Mouse (Mus musculus) lung, postnatal 0 days (tissue): ENCODE measurements around the gene Scnn1a. TPM values are rescaled to one million over a fixed set of nuclear protein-coding genes. Genes with fewer than 3 reads are reported as not detected.
"Not testable (repeated sequence)": the region's sequence is repeated elsewhere in the genome, so short reads cannot be mapped to it uniquely, and the experiment has no call there.

Experiments
- ATAC-seq: fragments of 200-750 bp; cut with Nextera tagmentation; 2 replicates; pipeline ENCODE4 v1.8.0; 2017; ENCODE audit warnings: moderate library complexity
- DNase-seq: peaks from one replicate; pipeline ENCODE4 v3.0.0-alpha.2; 2016; ENCODE audit warnings: low spot score
- H3K27ac ChIP-seq: fragments of 300-500 bp; sonication (generic); 2 replicates; pipeline ENCODE4 v1.5.1; 2014; ENCODE audit warnings: antibody characterized with exemption, mild to moderate bottlenecking, low read length, mixed read lengths
- H3K27me3 ChIP-seq: fragments of 300-500 bp; sonication (generic); replicated peaks from 2 replicates; pipeline ENCODE4 v1.6.1; 2014; ENCODE audit warnings: low read length, mixed read lengths; ENCODE audit not compliant: insufficient read depth
- H3K36me3 ChIP-seq: fragments of 300-500 bp; sonication (generic); 2 replicates; pipeline ENCODE4 v1.6.1; 2014; ENCODE audit warnings: low read length, mixed read lengths; ENCODE audit not compliant: insufficient read depth
- H3K4me1 ChIP-seq: fragments of 300-500 bp; sonication (generic); 2 replicates; pipeline ENCODE4 v1.6.1; 2014; ENCODE audit warnings: antibody characterized with exemption, low read depth, low read length, mixed read lengths; ENCODE audit not compliant: insufficient read depth
- H3K4me2 ChIP-seq: fragments of 300-500 bp; sonication (generic); replicated peaks from 2 replicates; pipeline ENCODE4 v1.6.1; 2014; ENCODE audit warnings: low read depth, mild to moderate bottlenecking, low read length, moderate library complexity, mixed read lengths
- H3K4me3 ChIP-seq: fragments of 300-500 bp; sonication (generic); 2 replicates; pipeline ENCODE4 v1.5.1; 2014; ENCODE audit warnings: low read depth, low read length
- H3K9ac ChIP-seq: fragments of 300-500 bp; sonication (generic); replicated peaks from 2 replicates; pipeline ENCODE4 v1.6.1; 2014; ENCODE audit warnings: low read depth, mild to moderate bottlenecking
- H3K9me3 ChIP-seq: fragments of 300-500 bp; sonication (generic); 2 replicates; pipeline ENCODE4 v1.6.1; 2016; ENCODE audit warnings: low read length, mixed read lengths
- CTCF ChIP-seq: IDR thresholded peaks from 2 replicates; pipeline ENCODE4 v1.5.1; 2016; ENCODE audit warnings: antibody characterized with exemption, mild to moderate bottlenecking
- EP300 ChIP-seq: IDR thresholded peaks from 2 replicates; pipeline ENCODE4 v1.6.1; 2016; ENCODE audit warnings: antibody characterized with exemption, mild to moderate bottlenecking, control low read depth
- WGBS: fragments of 180-500 bp; shearing (Covaris S2); extraction: QIAGEN DNeasy Blood & Tissue Kit; methylation state at CpG from one replicate; pipeline ENCODE4 v1.1.7; 2014; 5-methylcytosine and 5-hydroxymethylcytosine counted together
- polyA plus RNA-seq: library from polyadenylated mRNA; unstranded; fragments of >200 nt; fragmentation: Nextera tagmentation; extraction: Ambion mirVana; gene quantifications from 2 replicates; pipeline ENCODE4 v1.2.1, GENCODE M21; 2015

Gene Scnn1a
- polyA plus RNA-seq, 1 experiment from 2014 or later, result 123 TPM

GRCm38 (mm10) chr6:125294049-125294448 lies 26.4 kb upstream of the Scnn1a start:
- ATAC-seq, result no peak
- no peaks in the 10 kb centered on the region for H3K27me3 ChIP-seq
- TF ChIP-seq EP300 (no peak), CTCF (no peak)
- 64% methylated on average over 4 of the region's 4 CpGs for WGBS
- H3K36me3 ChIP-seq, result no peaks in the 10 kb centered on the region
- H3K4me3 ChIP-seq, result no peak overlapping the region
- H3K27ac ChIP-seq, result no peak overlapping the region
- H3K4me2 ChIP-seq, result no peak overlapping the region
- no peaks in the 10 kb centered on the region for H3K9me3 ChIP-seq
- DNase-seq, result no peak
- no peak overlapping the region for H3K9ac ChIP-seq
- H3K4me1 ChIP-seq, result no peaks in the 10 kb centered on the region

- Histone ChIP-seq H3K9me3 (no peaks in the 10 kb centered on the region), H3K9ac (no peak overlapping the region), H3K4me2 (no peak overlapping the region), H3K36me3 (no peaks in the 10 kb centered on the region), H3K4me1 (no peaks in the 10 kb centered on the region), H3K4me3 (no peak overlapping the region), H3K27ac (no peak overlapping the region), H3K27me3 (no peaks in the 10 kb centered on the region)
- DNase-seq, result no peak
- ATAC-seq, result no peak
- WGBS, result 68% methylated on average over 5 of the region's 5 CpGs
- no peak for TF ChIP-seq EP300
- no peak for TF ChIP-seq CTCF
Observed at GRCm38 (mm10) chr6:125297149-125297820, 23.2 kb upstream of the Scnn1a start.

GRCm38 (mm10) chr6:125300982-125301381 lies 19.5 kb upstream of the Scnn1a start:
- Histone ChIP-seq H3K4me2 (no peak overlapping the region), H3K36me3 (no peaks in the 10 kb centered on the region), H3K4me3 (no peak overlapping the region), H3K9me3 (no peaks in the 10 kb centered on the region), H3K9ac (no peak overlapping the region), H3K27ac (no peak overlapping the region), H3K4me1 (no peaks in the 10 kb centered on the region; the same call in 1 of the 2 replicates), H3K27me3 (no peaks in the 10 kb centered on the region)
- no peak for TF ChIP-seq CTCF
- no peak for TF ChIP-seq EP300
- WGBS, result 75% methylated on average over 1 of the region's 1 CpGs
- ATAC-seq, result no peak
- no peak for DNase-seq

GRCm38 (mm10) chr6:125302231-125302982 lies 18.1 kb upstream of the Scnn1a start:
- Histone ChIP-seq H3K9me3 (no peaks in the 10 kb centered on the region), H3K36me3 (peaks cover 10% of the 10 kb centered on the region), H3K4me3 (no peak overlapping the region), H3K27me3 (no peaks in the 10 kb centered on the region), H3K4me2 (no peak overlapping the region), H3K4me1 (no peaks in the 10 kb centered on the region; the same call in 1 of the 2 replicates), H3K9ac (no peak overlapping the region), H3K27ac (peak overlapping the region; percentile 58)
- peak; percentile 66 for DNase-seq
- peak; percentile 81 for ATAC-seq
- 40% methylated on average over 24 of the region's 24 CpGs for WGBS
- TF ChIP-seq CTCF, result no peak
- peak; percentile 7; the same call in 1 of the 2 replicates for TF ChIP-seq EP300

GRCm38 (mm10) chr6:125303242-125303641 lies 17.2 kb upstream of the Scnn1a start:
- Histone ChIP-seq H3K36me3 (peaks cover 10% of the 10 kb centered on the region), H3K9me3 (no peaks in the 10 kb centered on the region), H3K4me2 (no peak overlapping the region), H3K27me3 (no peaks in the 10 kb centered on the region), H3K9ac (no peak overlapping the region), H3K4me1 (no peaks in the 10 kb centered on the region; the same call in 1 of the 2 replicates), H3K4me3 (no peak overlapping the region), H3K27ac (peak overlapping the region; percentile 58; the same call in 1 of the 2 replicates)
- ATAC-seq (no peak), DNase-seq (no peak)
- 56% methylated on average over 4 of the region's 4 CpGs for WGBS
- TF ChIP-seq EP300, result no peak
- TF ChIP-seq CTCF, result no peak

- H3K27ac ChIP-seq, H3K9ac ChIP-seq, H3K27me3 ChIP-seq, ATAC-seq, H3K4me2 ChIP-seq, H3K4me3 ChIP-seq, H3K4me1 ChIP-seq, DNase-seq, H3K9me3 ChIP-seq: not testable (repeated sequence)
- H3K36me3 ChIP-seq, result peaks cover 12% of the 10 kb centered on the region
- WGBS, result 81% methylated on average over 7 of the region's 7 CpGs
Observed at GRCm38 (mm10) chr6:125304408-125304807, 16.1 kb upstream of the Scnn1a start.
